In the genomic region with DNA sequence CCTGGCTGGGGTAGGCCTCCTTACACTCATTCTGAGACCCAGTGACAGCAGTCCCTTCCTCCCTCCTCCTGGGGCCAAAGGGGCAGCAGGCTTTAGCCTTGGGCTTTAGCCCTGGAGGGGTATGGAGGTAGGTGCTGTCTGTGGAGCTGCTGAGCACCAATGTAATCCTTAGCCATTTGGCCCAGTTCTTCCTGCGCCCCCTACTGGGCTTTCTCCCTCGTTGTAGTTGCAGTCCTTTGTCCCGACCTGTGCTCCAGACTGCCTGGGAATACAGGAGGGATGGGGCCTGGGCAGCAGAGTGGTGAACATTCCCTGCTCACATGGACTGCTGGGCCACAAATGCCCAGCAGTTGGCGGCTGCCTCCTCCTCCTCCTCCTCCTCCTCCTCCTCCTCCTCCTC, we compare ENCODE assay signal across 9 mouse cellular contexts. TPM values are rescaled to one million over a fixed set of nuclear protein-coding genes. Genes with fewer than 3 reads are reported as not detected.
A peak's percentile ranks its signal among the peaks of the same experiment; 100 is the strongest.
DNase-seq lines count a peak whose midpoint lies in the region; ATAC-seq and TF ChIP-seq lines count a peak whose summit lies in the region.
"Had no signal": no experiment of that assay in that cellular context is flagged by ENCODE, and none has a peak within 500 bp of the region (broad histone marks: within the 10 kb centered on the region; RNA-seq: fewer than 3 reads in every experiment).

No protein-coding gene starts in this region.

- peaks cover 79% of the 10 kb centered on the region for H3K36me3 ChIP-seq in liver, embryonic 13.5 days

- intact Hi-C loops in gastrocnemius, postnatal 14 days (cut with DNase I; ENCODE audit: low total_unique reads): loop anchor here (5.0 kb wide), 2 partner anchors 46 to 171 kb away; a partner anchor contains a TSS

- H3K9ac ChIP-seq in liver, embryonic 13.5 days: no peak overlapping the region

- H3K9me3 ChIP-seq in liver, embryonic 13.5 days (replicated peaks): no peaks in the 10 kb centered on the region

- H3K4me2 ChIP-seq in liver, embryonic 13.5 days: no peak overlapping the region

- TF ChIP-seq POLR2A in olfactory bulb, adult 2 months (IDR thresholded peaks at IDR 0.05; ENCODE audit: insufficient read depth, low read depth, low read length): no peak

- H3K27me3 ChIP-seq in liver, embryonic 13.5 days: no peaks in the 10 kb centered on the region

- H3K4me1 ChIP-seq in liver, embryonic 13.5 days (replicated peaks): peaks cover 37% of the 10 kb centered on the region
- peaks cover 33% of the 10 kb centered on the region for H3K4me1 ChIP-seq in olfactory bulb, adult 2 months (ENCODE audit: control insufficient read depth, insufficient read depth, low read length)

- no peak overlapping the region for H3K4me3 ChIP-seq in liver, embryonic 13.5 days (replicated peaks)
- no peak overlapping the region for H3K4me3 ChIP-seq in olfactory bulb, adult 2 months (ENCODE audit: insufficient read depth, low read depth, low read length)
- H3K4me3 ChIP-seq: erythroblast, embryonic 14.5 days had no signal

- no peak overlapping the region for H3K27ac ChIP-seq in liver, embryonic 13.5 days
- no peak overlapping the region for H3K27ac ChIP-seq in olfactory bulb, adult 2 months (ENCODE audit: insufficient read depth, low read depth, low read length)

- DNase-seq in urinary bladder, postnatal 4 days (ENCODE audit: low spot score in 2 of 2): peak; percentile 42 to 68
- DNase-seq in urinary bladder, adult 18-20 months (ENCODE audit: low spot score in 2 of 2): no peak
- DNase-seq in cerebellum, adult 9-11 months: peak; percentile 76
- peak; percentile 70 for DNase-seq in gastrocnemius, postnatal 14 days
- DNase-seq in kidney, adult 9 months: peak; percentile 88
- DNase-seq in liver, embryonic 13.5 days: peak; percentile 32

- 21% methylated on average over 4 of the region's 4 CpGs for WGBS in liver, embryonic 13.5 days (ENCODE audit: insufficient replicate concordance)
- WGBS in olfactory bulb, adult 2 months: 14% methylated on average over 4 of the region's 4 CpGs

- TF ChIP-seq CTCF in olfactory bulb, adult 2 months (IDR thresholded peaks at IDR 0.05; ENCODE audit: insufficient read depth, low read depth, low read length): peak; percentile 50; the same call in 1 of the 2 replicates

- ATAC-seq in liver, embryonic 13.5 days (ENCODE audit: low read depth): no peak
- ATAC-seq in monocyte, adult 5-6 weeks (replicated peaks; ENCODE audit: insufficient number of reproducible peaks, low FRiP score, low TSS enrichment, poor library complexity, severe bottlenecking): no peak

RNA-seq across cellular contexts. Expression of a gene that starts 29.7 kb away (rescaled TPM):
- 10 to 100 TPM; 44.7 to 49.8 TPM for total RNA-seq in gastrocnemius, postnatal 14 days (2021)
- polyA plus RNA-seq in liver, embryonic 13.5 days (2015; fragmentation: Nextera tagmentation; extraction: Ambion mirVana): 9.0 and 10.3 TPM in 2 replicates
- not detected in 2 replicates for polyA plus RNA-seq in olfactory bulb, adult 2 months (2012; ENCODE audit: insufficient read depth, insufficient read length, low replicate concordance, missing spikeins)
- total RNA-seq in monocyte, adult 5-6 weeks (2017): 30.5 to 41.8 TPM (median 34.6 TPM) in 3 replicates

RNA-seq across cellular contexts. Expression of a gene that starts 34.0 kb away (rescaled TPM):
- 10 to 100 TPM; 11.4 to 13.7 TPM for total RNA-seq in gastrocnemius, postnatal 14 days (2021)
- 5.8 and 7.3 TPM in 2 replicates for polyA plus RNA-seq in liver, embryonic 13.5 days (2015; fragmentation: Nextera tagmentation; extraction: Ambion mirVana)
- not detected in 2 replicates for polyA plus RNA-seq in olfactory bulb, adult 2 months (2012; ENCODE audit: insufficient read depth, insufficient read length, low replicate concordance, missing spikeins)
- 11.8 to 33.4 TPM (median 26.8 TPM) in 3 replicates for total RNA-seq in monocyte, adult 5-6 weeks (2017)

RNA-seq across cellular contexts. Expression of a gene that starts 36.6 kb away (rescaled TPM):
- total RNA-seq in gastrocnemius, postnatal 14 days (2021): 100 to 1,000 TPM; 132 to 146 TPM
- polyA plus RNA-seq in liver, embryonic 13.5 days (2015; fragmentation: Nextera tagmentation; extraction: Ambion mirVana): 56.0 and 59.0 TPM in 2 replicates
- not detected in 2 replicates for polyA plus RNA-seq in olfactory bulb, adult 2 months (2012; ENCODE audit: insufficient read depth, insufficient read length, low replicate concordance, missing spikeins)
- 17.1 to 27.5 TPM (median 26.9 TPM) in 3 replicates for total RNA-seq in monocyte, adult 5-6 weeks (2017)

RNA-seq across cellular contexts. Expression of a gene that starts 45.4 kb away (rescaled TPM):
- total RNA-seq in gastrocnemius, postnatal 14 days (2021): not detected
- polyA plus RNA-seq in liver, embryonic 13.5 days (2015; fragmentation: Nextera tagmentation; extraction: Ambion mirVana): 0.02 TPM in 1 of 2 replicates, not detected in the other
- polyA plus RNA-seq in olfactory bulb, adult 2 months (2012; ENCODE audit: insufficient read depth, insufficient read length, low replicate concordance, missing spikeins): not detected in 2 replicates
- total RNA-seq in monocyte, adult 5-6 weeks (2017): not detected in 3 replicates
- polyA plus RNA-seq: erythroblast, embryonic 14.5 days had no signal

RNA-seq across cellular contexts. Expression of a gene that starts 58.0 kb away (rescaled TPM):
- 10 to 100 TPM; 21.7 to 22.8 TPM for total RNA-seq in gastrocnemius, postnatal 14 days (2021)
- polyA plus RNA-seq in liver, embryonic 13.5 days (2015; fragmentation: Nextera tagmentation; extraction: Ambion mirVana): 9.0 and 10.8 TPM in 2 replicates
- not detected in 2 replicates for polyA plus RNA-seq in olfactory bulb, adult 2 months (2012; ENCODE audit: insufficient read depth, insufficient read length, low replicate concordance, missing spikeins)
- 20.1 to 60.8 TPM (median 32.2 TPM) in 3 replicates for total RNA-seq in monocyte, adult 5-6 weeks (2017)

Comparison
In these comparisons a context has a peak if more than half of its experiments do, and no peak if none do; other contexts are left out.
1. DNase-seq: peak in urinary bladder, postnatal 4 days (2 of 2), cerebellum, adult 9-11 months (single experiment), gastrocnemius, postnatal 14 days (single experiment), kidney, adult 9 months (single experiment) and liver, embryonic 13.5 days (single experiment); none in urinary bladder, adult 18-20 months (0 of 2).